Comparison of ENCODE assay signal across 28 mouse cellular contexts in the genomic region with DNA sequence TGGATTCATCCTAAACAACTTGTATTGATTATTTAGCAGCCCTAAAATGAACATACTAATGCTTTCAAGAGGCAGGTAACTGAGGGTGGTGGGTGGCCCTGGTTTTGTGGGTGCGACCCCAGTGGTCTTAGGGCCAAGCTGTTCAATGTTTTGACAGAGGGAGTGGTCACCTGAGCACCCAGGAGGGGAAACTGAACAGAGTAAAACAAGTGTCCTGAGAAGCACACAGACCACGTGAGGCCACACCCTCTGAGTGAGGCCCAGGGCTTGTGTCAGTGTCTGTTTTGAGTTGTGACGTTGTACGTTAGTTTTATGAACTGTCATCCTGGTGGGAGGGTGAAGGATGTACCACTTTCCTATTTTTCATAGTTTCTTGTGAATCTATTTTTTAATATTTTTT.
"Had no signal": no experiment of that assay in that cellular context is flagged by ENCODE, and none has a peak within 500 bp of the region (broad histone marks: within the 10 kb centered on the region; RNA-seq: fewer than 3 reads in every experiment).

No protein-coding gene starts in this region.

- H3K36me3 ChIP-seq: embryonic facial prominence, embryonic 10.5 days; embryonic facial prominence, embryonic 12.5 days; embryonic facial prominence, embryonic 13.5 days; embryonic facial prominence, embryonic 15.5 days; forebrain, embryonic 10.5 days; forebrain, embryonic 12.5 days; forebrain, embryonic 15.5 days had no signal

- H3K4me2 ChIP-seq: embryonic facial prominence, embryonic 12.5 days; embryonic facial prominence, embryonic 13.5 days; embryonic facial prominence, embryonic 15.5 days; forebrain, embryonic 12.5 days; forebrain, embryonic 15.5 days had no signal

- ATAC-seq: forebrain, embryonic 14.5 days; forebrain, embryonic 15.5 days; forebrain, embryonic 16.5 days; forebrain, postnatal 0 days had no signal

- H3K27ac ChIP-seq: embryonic facial prominence, embryonic 10.5 days; embryonic facial prominence, embryonic 12.5 days; embryonic facial prominence, embryonic 13.5 days; embryonic facial prominence, embryonic 15.5 days; forebrain, embryonic 10.5 days; forebrain, embryonic 12.5 days; forebrain, embryonic 15.5 days; gastrocnemius, adult 2 months; heart, adult 2 months had no signal

- H3K9me3 ChIP-seq: embryonic facial prominence, embryonic 10.5 days; embryonic facial prominence, embryonic 12.5 days; embryonic facial prominence, embryonic 13.5 days; embryonic facial prominence, embryonic 15.5 days; forebrain, embryonic 10.5 days; forebrain, embryonic 12.5 days; forebrain, embryonic 15.5 days had no signal

- H3K4me1 ChIP-seq: embryonic facial prominence, embryonic 15.5 days; forebrain, embryonic 10.5 days; forebrain, embryonic 12.5 days; forebrain, embryonic 15.5 days had no signal

- DNase-seq: cerebellum, adult 18-20 months; cerebellum, adult 2 months; cerebellum, adult 8-10 months; cerebellum, adult 9-10 months; cerebellum, adult 9-11 months; cerebellum, postnatal 10 days; cerebellum, postnatal 14 days; cerebellum, postnatal 25 days; cerebellum, postnatal 36 days; embryo, embryonic 11 days; forebrain, postnatal 0 days; gastrocnemius, adult 2 months; gastrocnemius, postnatal 10 days; gastrocnemius, postnatal 14 days; gastrocnemius, postnatal 25 days; gastrocnemius, postnatal 36 days; heart, adult 18-20 months; heart, adult 2 months had no signal

- H3K27me3 ChIP-seq: embryonic facial prominence, embryonic 12.5 days; embryonic facial prominence, embryonic 13.5 days; embryonic facial prominence, embryonic 15.5 days; forebrain, embryonic 12.5 days; forebrain, embryonic 15.5 days had no signal

- H3K4me3 ChIP-seq: embryonic facial prominence, embryonic 10.5 days; embryonic facial prominence, embryonic 12.5 days; embryonic facial prominence, embryonic 13.5 days; embryonic facial prominence, embryonic 15.5 days; erythroblast, embryonic 14.5 days; forebrain, embryonic 10.5 days; forebrain, embryonic 12.5 days; forebrain, embryonic 15.5 days; gastrocnemius, adult 2 months; heart, adult 2 months had no signal

- H3K9ac ChIP-seq: embryonic facial prominence, embryonic 12.5 days; embryonic facial prominence, embryonic 13.5 days; embryonic facial prominence, embryonic 15.5 days; forebrain, embryonic 12.5 days; forebrain, embryonic 15.5 days; forebrain, postnatal 0 days had no signal
